Mouse (Mus musculus) thymus, postnatal 0 days (tissue): Measurements from ENCODE around the gene Abhd5. TPM values are rescaled to one million over a fixed set of nuclear protein-coding genes. Genes with fewer than 3 reads are reported as not detected.

Experiments
- DNase-seq: peaks from one replicate; pipeline ENCODE4 v3.0.0-alpha.2; 2015; ENCODE audit warnings: low spot score
- polyA plus RNA-seq: library from polyadenylated mRNA; unstranded; fragments of >200 nt; fragmentation: Nextera tagmentation; extraction: Ambion mirVana; gene quantifications from 2 replicates; pipeline ENCODE4 v1.2.1, GENCODE M21; 2015

The Abhd5 gene
- polyA plus RNA-seq, 1 experiment from 2014 or later = 10.5 TPM

DNA sequence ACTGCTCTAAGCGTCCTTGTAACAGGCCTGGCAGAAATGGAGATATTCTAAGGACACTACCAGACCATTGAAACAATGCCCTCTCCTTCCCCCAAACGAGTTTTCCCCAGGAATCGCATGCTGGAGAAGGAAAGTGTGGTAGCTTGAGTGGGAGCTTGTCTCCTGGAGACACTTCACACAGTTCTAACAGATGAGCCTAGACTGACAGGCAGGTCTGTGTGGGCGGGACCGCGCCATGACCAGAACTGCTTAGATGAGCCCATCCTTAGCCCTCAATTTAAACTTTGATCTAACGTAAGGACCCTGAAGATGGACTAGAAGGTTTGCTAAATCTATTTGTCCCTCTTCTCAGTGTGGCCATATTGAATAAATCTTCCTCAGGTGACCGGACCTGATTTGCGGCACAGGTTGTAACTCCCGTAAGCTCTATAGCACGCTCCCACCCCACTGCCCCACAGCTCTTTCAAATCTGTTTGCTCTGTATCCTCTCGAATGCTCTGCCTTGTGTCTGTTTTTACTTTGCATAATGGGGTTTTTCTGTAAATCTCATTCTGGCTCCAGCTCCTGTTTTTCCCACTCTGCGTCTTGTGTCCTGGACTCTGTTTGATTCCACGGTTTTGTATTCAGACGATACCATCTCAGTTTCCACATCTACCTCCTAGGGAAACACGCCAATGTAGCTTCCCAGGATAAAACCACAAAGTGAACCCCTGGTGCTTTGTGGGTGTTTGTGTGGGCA lies 59.2 kb downstream of the Abhd5 start:
- DNase-seq = no peak

GRCm38 (mm10) chr9:122414648-122415047 lies 63.2 kb downstream of the Abhd5 start:
- DNase-seq = no peak

DNA sequence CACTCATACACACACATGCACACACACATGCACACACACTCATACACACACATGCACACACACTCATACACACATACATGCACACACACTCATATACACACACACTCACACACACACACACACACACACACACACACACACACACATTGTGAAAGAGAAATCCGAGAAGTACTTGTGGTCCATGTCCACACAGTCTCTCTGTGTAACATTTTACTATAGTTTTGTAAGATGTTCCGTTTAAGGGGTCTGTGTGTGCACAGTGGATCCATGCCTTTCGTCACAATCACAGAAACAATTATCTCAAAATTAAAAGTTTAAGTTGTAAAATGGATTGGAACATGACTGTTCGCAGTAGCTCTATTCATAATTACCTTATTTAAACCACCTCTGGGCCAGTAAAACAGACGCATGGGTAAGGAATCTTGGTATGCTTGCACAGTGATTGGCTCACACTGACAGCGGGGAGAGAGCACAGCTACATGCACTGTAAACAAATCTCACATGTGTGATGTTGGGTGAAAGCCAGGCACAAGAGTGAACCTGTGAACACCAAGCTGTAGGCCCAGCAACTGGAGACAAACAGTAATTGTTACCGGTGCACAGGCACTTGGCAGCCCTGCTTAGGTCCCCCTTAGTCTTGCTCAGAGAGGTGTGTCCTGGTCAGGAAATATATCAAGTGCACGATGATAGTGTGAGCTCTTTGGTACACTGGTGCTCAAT lies 63.8 kb downstream of the Abhd5 start:
- DNase-seq = no peak

DNA sequence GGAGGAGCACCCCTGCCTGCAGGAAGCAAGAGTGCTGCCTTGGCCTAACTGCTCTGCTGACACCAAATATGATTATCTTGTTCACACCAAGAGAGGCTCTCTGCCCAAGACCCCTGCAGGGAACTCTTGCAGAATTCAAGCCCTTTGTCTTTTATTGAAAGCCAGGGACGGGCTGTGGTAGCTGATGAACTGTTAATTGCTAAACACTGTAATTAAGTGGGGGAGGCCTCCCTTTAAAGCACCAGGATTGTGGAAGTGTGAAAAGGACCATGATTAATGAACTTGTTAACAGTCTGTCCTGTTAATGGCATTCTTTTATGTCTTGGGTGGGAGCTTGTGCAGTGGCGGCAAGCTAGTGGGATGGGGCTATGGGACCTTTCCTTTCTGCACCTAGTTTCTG lies 65.2 kb downstream of the Abhd5 start:
- DNase-seq = no peak

- no peak for DNase-seq
These were observed 68.9 kb downstream of the Abhd5 start for GRCm38 (mm10) chr9:122420195-122420756.

GRCm38 (mm10) chr9:122420772-122421764 lies 69.7 kb downstream of the Abhd5 start:
- DNase-seq = peak; percentile 46

- DNase-seq = no peak
These were observed 70.5 kb downstream of the Abhd5 start for GRCm38 (mm10) chr9:122421911-122422310.

DNA sequence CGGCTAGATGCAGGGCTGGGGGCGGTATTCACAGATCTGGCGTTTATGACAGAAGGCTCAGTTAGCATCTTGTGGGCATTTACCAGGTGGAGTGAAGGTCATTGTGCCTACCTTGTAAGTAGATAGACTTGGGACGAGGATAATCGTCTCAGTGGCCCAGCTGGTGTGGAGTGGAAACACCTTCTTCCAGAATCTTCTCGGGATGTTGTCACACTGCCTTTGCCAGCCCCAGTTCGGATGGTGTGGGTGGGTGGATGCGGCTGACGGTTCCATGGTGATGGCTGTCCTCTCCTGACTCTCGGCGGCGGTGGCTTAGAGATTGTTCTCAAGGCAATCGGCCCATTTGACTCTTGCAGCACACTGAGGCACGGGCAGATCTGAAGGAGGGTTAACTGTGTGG lies 71.3 kb downstream of the Abhd5 start:
- DNase-seq = no peak

DNA sequence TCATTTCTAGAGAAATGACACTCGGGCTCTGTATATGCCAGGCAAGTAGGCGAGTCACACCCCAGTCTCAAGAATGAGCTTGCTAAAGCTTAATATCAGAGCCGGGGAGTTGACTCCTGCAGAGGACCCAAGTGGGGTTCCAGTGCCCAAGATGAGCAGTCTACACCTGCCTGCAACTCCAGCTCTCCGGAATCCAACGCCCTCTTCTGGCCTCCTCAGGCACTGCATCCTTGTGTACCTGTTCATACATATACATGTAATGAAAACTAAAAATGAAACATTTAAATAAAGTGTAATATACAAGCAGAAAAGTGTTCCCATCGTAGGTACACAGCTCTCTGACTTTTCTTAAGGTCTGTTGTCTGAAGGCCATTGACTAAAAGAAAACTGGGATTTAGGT lies 71.7 kb downstream of the Abhd5 start:
- no peak for DNase-seq

DNA sequence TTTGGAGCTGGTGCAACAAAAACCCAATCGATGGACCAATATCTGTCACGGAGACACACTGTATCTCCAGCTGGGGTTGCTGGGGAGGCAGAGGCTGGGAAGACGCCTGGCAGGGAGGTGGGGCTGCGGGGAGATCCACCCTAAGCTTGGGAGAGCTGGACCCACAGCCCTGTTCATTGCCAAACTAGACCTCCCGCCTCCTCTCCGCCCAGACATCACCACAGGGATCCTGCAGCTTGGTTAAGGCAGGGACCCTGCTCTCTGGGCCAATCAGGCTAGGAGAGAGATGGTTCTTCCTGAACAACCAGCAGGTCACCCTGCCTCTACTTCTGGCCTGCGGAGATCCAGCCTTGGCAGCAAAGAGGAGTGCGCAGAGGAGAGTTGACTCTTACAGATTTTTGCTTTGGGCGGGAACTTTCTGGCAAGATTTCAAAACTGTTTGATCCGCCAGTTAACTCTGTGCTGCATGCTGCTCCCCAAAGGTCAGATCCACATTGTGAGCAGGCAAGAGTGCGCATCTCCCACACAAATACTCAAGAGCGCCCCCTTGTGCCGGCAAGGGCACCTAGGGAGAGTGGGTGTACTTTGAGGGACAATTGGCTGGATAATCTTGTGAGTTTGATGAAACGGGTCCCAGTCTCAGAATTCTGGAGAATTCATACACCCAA lies 73.7 kb downstream of the Abhd5 start:
- peak; percentile 46 for DNase-seq

DNA sequence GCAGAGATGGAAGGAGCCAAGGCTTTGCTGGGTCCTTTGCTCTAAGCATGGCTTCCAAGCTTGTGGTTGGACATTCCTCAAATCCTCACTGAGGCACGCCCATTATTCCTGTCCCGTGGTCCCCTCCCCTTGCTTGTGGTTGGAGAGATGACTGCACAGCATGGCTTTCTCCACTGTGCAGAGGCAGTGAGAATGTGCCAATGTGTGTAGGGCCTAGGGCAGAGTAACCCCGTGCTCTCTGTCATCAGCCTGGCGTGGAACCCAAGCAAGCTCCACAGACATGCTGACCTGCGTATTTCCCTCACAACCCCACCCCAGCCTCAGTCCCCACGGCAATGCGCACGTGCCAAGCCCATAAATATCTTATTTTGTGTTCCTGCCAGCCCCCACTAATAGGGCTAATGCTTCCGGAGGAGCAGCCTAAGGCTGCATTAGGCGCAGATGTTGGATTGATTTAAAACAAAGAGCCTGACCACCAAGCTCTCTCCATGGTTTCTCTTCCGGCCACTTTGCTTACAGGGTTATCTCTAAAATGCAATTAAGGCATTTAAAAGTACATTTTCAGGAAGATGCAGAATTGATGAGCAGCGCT lies 77.7 kb downstream of the Abhd5 start:
- no peak for DNase-seq

GRCm38 (mm10) chr9:122429685-122430084 lies 78.3 kb downstream of the Abhd5 start:
- DNase-seq = no peak

Other genes with a start within 250 kb of the Abhd5 start
- 38.5 and 42.3 TPM in 2 replicates for gene Snrk, start 234.3 kb upstream of the Abhd5 start, polyA plus RNA-seq
- 16.9 and 18.5 TPM in 2 replicates for gene Ano10, start 57.2 kb upstream of the Abhd5 start, polyA plus RNA-seq